Mouse (Mus musculus): ENCODE measurements around the gene H2al3. TPM values are rescaled to one million over a fixed set of nuclear protein-coding genes. Genes with fewer than 3 reads are reported as not detected.

The H2al3 gene
- polyA plus RNA-seq, 1 experiment from 2014 or later, result not detected

Other genes starting within 250 kb of the H2al3 start
- 28.1 and 31.2 TPM in 2 replicates for gene Dynlt3, start 186.7 kb upstream of the H2al3 start, polyA plus RNA-seq (2014; fragmentation: Nextera tagmentation; extraction: Ambion mirVana)
- gene Hypm, start 2.8 kb upstream of the H2al3 start, polyA plus RNA-seq (2014; fragmentation: Nextera tagmentation; extraction: Ambion mirVana), result not detected in 2 replicates
- 0.21 and 0.31 TPM in 2 replicates for gene Sytl5, start 35.9 kb downstream of the H2al3 start, polyA plus RNA-seq (2014; fragmentation: Nextera tagmentation; extraction: Ambion mirVana)